Mouse (Mus musculus) left cerebral cortex, adult 18-20 months (tissue): Measurements from ENCODE around the gene Ndufaf4. TPM values are rescaled to one million over a fixed set of nuclear protein-coding genes. Genes with fewer than 3 reads are reported as not detected.

Source experiments
- total RNA-seq, 2 experiments: library from RNA; stranded (reverse); gene quantifications; 2 replicates each; pipeline ENCODE4 v1.2.3; 2021

Ndufaf4 gene
- total RNA-seq, 2 experiments from 2014 or later, result 34.7 to 36.0 TPM

Other genes with a start within 250 kb of the Ndufaf4 start
- 10 to 100 TPM; 14.4 to 15.3 TPM for gene Klhl32, start 47.0 kb upstream of the Ndufaf4 start, total RNA-seq
- 10 to 100 TPM; 16.0 to 17.5 TPM for gene Gpr63, start 68.3 kb downstream of the Ndufaf4 start, total RNA-seq